Mouse (Mus musculus) gastrocnemius, postnatal 4 days (tissue): ENCODE data around the gene Smu1. TPM values are rescaled to one million over a fixed set of nuclear protein-coding genes. Genes with fewer than 3 reads are reported as not detected.

ENCODE experiments used
- DNase-seq, 2 experiments: peaks; one replicate each; pipeline ENCODE4 v3.0.0; 2021 to 2022; ENCODE audit warnings: low spot score in 2 of 2, mixed read lengths in 2 of 2
- long read RNA-seq, 2 experiments: library from polyadenylated mRNA; stranded (forward); transcript quantifications; one replicate each; pipeline ENCODE4 v2.0.0; 2021
- total RNA-seq, 2 experiments: library from RNA; stranded (reverse); gene quantifications; 2 replicates each; pipeline ENCODE4 v1.2.3; 2021

The Smu1 gene
- total RNA-seq: 10 to 100 TPM; 45.3 to 47.3 TPM
- long read RNA-seq, experiment 1, transcript Smu1-201 (12 exons, 2,418 nt): major isoform, 143 of 151 reads
- long read RNA-seq, experiment 1, partial matches to known transcripts: 3 of 151 reads
- long read RNA-seq, experiment 1, other reads (novel, unspliced or antisense): 5 of 151 reads
- long read RNA-seq, experiment 2, transcript Smu1-201 (12 exons, 2,418 nt): major isoform, 115 of 122 reads
- long read RNA-seq, experiment 2, partial matches to known transcripts: 3 of 122 reads
- long read RNA-seq, experiment 2, other reads (novel, unspliced or antisense): 4 of 122 reads

DNA sequence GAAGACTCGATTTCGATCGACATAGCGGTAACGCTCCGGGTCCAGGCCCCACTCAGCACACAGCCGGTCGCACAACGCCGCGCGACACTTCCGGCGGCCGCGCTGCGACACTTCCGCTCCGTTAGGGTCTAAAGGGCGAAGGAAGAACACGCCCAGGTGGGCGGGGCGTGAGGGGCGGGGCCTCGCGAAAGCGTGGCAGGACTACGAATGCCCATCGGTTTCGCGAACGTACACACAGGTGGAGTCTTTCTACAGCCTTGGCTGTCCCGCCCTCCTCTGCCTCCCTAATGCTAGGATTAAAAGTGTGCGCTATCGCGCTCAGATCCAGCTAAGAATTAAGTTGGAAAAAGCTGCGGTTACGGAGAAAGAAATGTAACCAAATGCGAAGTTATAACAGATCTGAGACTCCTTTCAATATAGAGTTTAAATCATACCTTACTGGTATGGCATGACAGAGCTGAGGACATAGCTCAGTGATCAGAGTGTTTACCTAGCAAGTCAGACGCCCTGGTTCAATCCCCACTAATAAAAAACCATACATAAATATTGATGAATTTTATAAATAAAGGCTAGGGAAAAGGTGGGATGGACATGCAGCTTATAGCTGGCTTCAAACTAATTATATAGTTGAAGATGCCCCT, at the start of gene Smu1:
TSS of gene Smu1 (minus strand) at position 144 of the 641 bp plus-strand sequence.
- DNase-seq: peak; percentile 90 to 97

DNA sequence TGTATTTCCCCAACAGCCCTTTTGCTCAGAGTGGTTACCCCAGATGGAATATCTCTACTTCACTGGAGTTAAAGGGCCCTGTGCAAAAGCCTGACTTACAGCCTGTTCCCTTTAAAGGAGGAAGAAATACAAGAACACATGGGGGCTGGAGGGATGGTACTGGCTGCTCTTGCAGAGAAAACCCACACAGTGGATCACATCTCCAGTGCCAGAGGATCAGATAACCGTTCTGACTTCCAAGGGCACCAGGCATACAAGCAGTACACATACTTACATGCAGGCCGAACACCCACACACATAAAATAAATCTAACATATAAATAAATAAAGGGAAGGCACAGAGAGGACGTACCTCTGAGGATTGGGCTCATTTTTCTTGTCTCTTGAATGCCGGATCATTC, 49.7 kb upstream of the Smu1 start:
- DNase-seq: no peak

DNA sequence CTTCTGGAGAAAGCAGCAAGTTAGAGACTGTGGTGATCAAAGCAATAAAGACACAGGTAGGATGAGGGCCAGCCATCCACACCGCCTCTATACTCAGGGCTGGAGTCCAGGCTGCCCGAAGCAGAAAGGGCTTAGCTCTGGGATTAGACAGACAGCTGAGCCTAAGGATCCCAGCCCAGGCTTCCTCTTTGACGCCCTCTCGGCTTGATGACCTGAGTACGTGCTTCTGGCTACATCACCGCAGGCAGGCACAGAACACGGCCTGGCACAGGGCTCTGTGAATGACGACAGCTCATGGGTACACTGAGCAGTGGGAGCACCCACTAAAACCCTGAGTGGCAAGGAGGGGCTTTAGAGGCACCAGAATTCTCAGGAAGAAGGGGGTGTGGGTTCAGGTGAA, 47.7 kb upstream of the Smu1 start:
- no peak for DNase-seq

DNA sequence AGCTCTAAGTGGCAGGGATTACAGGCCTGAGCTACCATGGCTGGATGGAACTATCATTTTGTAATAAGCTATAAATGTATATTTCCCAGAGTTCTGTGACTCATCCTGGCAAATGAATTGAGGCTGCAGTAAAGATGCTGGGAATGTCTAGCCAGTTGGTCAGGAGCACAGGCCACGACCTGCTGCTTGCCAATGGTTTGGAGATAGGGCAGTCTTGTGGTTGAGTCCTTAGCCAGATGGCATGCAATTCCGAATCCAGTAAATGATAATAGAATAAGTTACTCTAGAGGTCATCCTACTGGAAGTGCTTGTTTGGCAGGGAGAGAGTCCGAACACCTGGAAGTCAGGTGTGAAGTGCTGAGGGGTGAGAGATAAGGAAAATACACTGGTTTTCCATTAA, 45.1 kb upstream of the Smu1 start:
- no peak for DNase-seq

- no peak for DNase-seq
These were observed 44.2 kb upstream of the Smu1 start for GRCm38 (mm10) chr4:40801908-40802307.

DNA sequence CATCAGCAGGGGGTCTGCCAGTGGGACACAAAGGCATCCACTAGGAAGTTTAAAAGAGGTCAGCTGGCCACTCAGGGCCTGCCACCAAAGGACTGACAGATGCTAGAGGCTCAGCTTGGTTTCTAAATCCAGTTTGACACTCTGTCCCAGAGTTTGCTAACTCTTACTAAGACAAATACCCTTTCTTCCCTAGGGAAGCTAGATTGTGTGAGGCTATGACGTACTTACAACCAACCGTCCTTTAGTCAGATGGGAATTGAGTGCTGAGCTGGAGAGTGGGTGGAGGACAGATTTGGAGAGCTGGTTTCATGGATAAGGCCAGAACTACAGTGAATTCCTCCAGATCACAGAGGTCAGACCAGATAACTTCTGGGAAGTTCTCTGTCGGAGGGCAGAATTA, 43.1 kb upstream of the Smu1 start:
- DNase-seq: no peak

DNA sequence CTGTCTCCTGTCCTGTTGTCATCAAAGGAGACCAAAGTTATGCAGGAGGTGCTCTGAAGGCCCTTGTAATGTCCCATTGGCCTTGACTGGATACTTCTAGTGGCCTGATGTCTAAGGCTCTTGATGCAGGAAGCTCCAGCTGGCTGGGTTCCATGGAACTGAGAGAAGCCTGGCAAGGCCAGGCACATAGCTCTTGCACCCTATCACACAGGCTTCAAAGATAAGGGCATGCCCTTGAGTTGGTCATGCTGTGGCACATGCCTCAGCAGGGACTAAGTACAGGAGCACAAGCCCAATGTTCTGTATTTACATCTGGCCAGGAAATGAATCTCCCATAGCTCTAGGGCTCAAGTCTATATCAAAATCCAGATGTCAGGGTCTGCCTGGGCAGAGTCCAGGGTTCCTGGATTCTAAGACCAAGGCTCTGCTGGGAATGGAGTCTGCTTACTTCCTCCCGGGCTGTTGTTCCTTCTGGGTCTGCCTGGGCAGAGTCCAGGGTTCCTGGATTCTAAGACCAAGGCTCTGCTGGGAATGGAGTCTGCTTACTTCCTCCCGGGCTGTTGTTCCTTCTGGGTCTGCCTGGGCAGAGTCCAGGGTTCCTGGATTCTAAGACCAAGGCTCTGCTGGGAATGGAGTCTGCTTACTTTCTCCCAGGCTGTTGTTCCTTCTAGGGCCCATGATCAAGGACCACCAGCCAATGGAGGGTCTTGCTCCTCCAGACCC, 41.3 kb upstream of the Smu1 start:
- peak in 1 of 2 experiments; percentile 25 for DNase-seq

- DNase-seq: no peak
These were observed 38.0 kb upstream of the Smu1 start for GRCm38 (mm10) chr4:40795761-40796160.

DNA sequence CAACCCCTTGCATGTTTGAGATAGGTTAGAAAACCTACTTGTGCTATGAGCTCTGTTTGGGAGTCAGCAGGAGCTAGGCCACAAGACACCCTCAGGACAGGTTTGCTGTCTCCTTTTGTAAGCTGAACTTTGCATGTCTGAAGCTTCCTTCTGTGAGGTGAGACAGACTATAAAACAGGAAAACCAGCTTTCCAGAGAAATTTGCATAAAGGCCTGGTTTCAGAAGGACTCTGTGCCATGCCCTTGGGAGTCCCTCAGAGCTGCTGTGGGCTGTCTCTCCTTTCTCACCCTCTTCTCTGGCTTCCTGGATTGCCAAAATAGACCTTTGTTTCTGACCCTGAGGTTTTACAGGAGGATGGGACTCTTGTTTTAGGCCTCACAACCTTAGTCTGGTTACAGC, 36.6 kb upstream of the Smu1 start:
- no peak for DNase-seq

DNA sequence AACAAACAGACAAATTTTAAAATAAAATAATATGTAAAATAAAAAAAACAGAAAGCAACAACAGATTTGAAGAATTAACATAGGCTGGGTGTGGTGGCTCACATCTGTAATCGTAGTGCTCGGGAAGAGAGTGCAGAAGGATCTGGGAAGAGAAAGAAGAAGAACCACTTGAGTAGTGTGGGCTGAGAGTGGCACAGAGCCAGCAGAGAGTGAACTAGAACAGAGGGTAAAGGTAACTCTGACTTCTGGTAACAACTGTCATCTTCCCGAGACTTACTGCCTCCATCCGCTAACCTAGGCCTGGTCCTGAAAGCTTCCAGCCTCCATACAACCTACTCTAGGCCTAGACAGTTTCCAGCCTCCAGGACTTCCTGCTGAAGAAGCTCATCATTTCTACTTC, 33.5 kb upstream of the Smu1 start:
- no peak for DNase-seq

DNA sequence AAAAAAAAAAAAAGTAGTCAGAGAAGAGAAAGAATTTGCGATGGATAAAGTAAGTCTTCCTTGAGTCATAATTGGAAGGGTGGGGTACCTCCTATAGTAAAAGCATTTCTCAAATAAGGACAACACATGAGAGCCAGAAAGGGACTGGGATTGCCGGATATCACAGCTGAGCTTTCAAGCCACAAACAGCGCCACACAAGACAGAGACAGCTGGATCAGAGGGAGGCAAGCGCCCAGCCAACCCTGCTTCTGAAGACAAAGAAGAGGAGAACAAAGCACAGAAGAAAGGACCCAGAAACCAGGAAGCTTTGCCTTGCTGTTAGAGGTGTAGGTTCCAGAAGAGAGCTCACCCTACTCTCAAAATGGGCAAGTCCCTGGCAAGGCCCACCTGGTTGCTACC, 28.9 kb upstream of the Smu1 start:
- DNase-seq: no peak

GRCm38 (mm10) chr4:40785620-40786166, 28.0 kb upstream of the Smu1 start:
- DNase-seq: no peak

DNA sequence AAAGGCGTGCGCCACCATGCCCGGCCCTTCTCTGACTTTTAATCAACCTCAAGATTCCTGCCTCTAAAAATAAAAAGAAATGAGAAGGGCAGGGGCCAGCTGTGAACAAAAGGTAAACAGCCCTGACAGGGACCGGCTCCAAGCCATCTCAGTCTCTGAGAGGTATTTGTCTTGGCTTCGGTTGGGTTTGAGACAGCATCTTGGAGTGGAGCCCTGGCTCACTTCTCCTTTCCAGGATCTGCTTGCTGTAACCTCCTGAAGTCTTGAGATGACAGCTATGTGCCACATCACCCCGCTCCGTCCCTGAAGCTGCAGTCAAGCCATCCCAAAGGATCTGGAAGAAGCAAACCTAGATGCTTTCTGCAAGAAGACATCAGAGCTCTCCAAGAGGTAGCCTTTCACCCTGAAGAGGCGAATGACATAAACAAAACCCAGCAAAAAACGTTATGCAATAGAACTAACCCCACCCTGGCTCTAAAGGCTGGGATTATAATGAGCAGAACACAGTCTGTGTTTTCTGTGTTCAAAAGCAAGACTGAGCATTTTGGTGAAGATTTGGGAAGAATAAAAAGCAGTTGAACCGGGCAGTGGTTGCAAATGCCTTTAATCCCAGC, 26.9 kb upstream of the Smu1 start:
- DNase-seq: no peak

DNA sequence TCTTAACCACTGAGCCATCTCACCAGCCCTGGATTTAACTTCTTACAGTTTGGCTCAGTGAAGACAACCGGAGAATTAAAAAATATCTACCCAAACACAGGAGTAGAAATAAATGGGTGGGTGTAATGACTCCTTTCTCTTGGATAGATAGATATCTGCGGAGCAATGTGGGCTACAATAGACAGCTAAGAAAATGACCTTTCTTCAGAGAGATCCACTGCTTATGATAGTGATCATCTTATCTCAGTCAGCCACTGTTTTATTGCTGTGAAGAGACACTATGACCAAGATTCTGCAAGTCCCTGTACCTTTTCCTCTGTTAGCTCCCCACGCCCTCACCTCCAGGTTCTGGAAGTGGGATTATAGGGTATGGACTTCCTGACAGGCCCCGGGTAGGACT, 25.3 kb upstream of the Smu1 start:
- DNase-seq: no peak

GRCm38 (mm10) chr4:40781797-40782495, 24.2 kb upstream of the Smu1 start:
- no peak for DNase-seq

GRCm38 (mm10) chr4:40781143-40781542, 23.4 kb upstream of the Smu1 start:
- no peak for DNase-seq

DNA sequence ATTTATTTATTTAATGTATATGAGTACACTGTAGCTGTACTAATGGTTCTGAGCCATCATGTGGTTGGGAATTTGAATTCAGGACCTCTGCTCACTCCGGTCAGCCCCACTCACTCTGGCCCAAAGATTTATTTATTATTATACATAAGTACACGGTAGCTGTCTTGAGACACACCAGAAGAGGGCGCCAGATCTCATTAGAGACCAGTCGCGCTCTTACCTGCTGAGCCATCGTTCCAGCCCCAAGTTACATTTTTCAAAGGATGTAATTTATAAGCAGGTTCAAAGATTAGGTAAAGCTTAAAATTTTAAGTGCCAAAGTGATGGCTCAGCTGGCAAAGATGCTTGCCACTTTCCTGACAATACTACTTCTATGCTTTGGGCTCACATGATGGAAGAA, 20.9 kb upstream of the Smu1 start:
- DNase-seq: no peak

DNA sequence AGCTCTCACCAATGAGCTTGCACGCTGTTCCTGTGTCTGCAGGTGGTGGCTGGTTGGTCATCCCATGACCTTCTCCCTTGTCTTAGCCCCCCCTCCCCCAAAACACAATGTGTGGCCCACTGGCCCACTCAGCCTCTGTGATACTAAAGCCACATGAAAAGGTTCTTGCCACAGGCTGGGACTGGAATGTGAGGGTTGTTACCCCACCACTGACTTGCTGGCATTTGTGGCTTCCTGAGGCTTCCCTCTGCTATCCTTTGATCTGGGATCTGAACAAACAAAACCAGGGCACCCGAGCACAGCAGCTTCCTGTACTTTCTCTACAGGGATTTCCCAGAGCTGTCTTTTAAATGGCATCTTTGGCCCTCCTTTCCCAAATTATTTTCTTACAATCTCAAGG, 19.4 kb upstream of the Smu1 start:
- no peak for DNase-seq

GRCm38 (mm10) chr4:40776416-40776815, 18.7 kb upstream of the Smu1 start:
- DNase-seq: no peak

DNA sequence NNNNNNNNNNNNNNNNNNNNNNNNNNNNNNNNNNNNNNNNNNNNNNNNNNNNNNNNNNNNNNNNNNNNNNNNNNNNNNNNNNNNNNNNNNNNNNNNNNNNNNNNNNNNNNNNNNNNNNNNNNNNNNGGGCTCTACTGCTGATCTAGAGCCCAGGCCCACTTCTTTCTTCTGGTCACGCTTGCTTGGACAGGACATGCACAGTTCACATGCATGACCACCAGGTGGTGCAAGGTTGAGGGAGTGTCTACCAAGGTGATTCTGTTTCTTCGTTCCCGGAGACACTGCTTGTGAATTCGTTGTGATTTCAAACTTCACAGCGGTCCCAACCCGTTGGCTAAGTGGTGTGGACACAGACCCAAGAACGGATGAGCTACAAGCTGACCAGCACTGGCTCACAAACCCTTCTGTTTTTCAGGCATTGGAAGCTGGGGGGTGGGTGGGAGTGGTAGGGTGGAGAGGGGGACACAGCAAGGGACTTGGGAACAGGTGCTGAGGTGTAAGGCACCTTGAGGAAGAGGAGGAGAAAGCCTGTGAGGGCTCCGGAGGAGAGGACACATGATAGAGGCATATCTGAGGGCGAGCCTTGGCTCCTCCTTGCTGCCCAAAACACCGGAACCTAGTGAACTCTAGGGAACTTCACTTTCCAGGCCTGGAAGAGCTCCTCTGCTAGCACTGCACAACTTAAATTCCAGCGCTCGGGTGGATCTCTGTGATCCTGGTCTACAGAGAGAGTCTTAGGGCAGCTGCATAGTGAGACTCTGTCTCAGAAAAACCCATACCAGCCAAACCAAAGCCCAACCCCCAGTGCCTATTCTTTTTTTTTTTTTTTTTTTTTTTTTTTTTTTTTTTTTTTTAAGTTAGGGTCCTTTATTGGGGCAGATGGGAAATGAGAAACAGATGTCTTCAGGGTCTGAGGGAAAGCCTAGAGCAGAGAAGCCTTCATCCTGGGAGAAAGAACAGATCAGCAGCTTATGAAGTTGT, 16.8 kb upstream of the Smu1 start:
- DNase-seq: peak; percentile 50 to 82
